Mouse (Mus musculus): ENCODE measurements around the gene Sart3.

Gene Sart3

DNA sequence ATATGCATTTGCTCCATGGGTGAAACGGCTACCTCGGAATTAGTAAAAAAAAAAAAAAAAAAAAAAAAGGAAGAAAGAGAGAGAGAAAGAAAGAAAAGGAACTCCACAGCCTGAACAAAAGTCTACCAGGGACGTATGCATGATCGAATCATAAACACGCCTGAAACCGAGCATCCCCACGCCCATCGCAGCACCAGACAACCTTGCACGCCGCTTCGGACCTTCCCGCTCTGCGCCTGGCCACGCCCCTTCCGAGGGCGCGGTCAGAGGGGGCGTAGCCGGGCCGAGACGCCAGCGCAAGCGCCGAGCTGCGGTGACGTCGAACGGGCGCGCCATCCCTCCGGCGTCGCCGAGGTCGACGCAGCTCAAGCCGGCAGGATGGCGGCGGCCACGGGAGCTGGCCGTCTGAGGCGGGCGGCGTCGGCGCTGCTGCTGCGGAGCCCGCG, at the start of gene Sart3, which contains the start of gene Iscu:
Gene Sart3 (minus strand): TSS at position 61 of the 446 bp plus-strand sequence.
Gene Iscu (plus strand): TSS at position 299 of the 446 bp plus-strand sequence.
- in situ Hi-C loops (cut with MboI, MseI) = loop anchor here (5.0 kb wide), 2 partner anchors 35 to 40 kb away; partner anchors contain the start of gene Ficd

- in situ Hi-C loops (cut with MboI, MseI) = no loop called here
These were observed 46.3 kb upstream of the Sart3 start for GRCm38 (mm10) chr5:113818572-113818971.

- in situ Hi-C loops (cut with MboI, MseI) = no loop called here
These were observed 43.4 kb upstream of the Sart3 start for GRCm38 (mm10) chr5:113815638-113816152.

DNA sequence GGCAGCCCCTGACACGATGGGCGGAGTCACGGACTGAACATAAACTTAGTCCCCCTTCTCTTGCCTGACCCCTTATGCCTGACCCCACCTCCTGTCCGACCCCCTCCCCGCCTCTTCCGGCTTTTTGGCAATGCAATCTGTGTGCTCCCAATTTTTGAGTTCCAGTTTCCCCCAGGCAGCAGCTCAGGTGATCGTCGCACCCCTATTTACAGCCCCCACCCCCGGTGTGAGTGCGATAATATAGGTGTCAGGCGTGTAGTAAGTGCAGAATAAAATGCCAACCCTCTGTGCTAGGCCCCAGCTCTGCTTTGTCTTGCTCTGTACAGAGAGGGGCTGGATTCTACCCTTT, 42.7 kb upstream of the Sart3 start:
- in situ Hi-C loops (cut with MboI, MseI) = no loop called here

- in situ Hi-C loops (cut with MboI, MseI) = loop anchor here (5.0 kb wide), 1 partner anchor 42 kb away; the partner anchor contains the start of genes Iscu and Sart3
These were observed 42.1 kb upstream of the Sart3 start for GRCm38 (mm10) chr5:113814111-113815040.

- in situ Hi-C loops (cut with MboI, MseI) = loop anchor here (5.0 kb wide), 1 partner anchor 41 kb away; the partner anchor contains the start of genes Iscu and Sart3
These were observed 41.3 kb upstream of the Sart3 start for GRCm38 (mm10) chr5:113813608-113814007.

DNA sequence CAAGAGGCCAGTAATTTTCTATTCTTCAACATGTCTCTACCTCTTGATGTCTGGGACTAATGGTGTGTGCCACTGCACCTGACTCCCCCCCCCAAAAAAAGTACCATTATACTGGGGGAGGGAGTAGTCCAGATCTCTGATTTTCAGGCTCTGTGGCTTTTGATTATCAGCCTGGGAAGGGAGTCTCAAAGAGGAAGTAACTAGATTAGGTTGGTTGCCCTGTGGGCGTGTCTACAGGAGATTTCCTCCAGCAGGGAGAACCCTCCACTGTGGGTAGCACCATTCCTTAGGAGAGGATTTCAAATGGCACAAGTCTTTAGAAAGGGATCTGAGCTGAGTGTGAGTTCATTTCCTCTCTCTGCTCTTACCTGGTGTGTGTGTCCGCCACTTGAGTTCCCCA, 40.3 kb upstream of the Sart3 start:
- in situ Hi-C loops (cut with MboI, MseI) = loop anchor here (5.0 kb wide), 1 partner anchor 40 kb away; the partner anchor contains the start of genes Iscu and Sart3

GRCm38 (mm10) chr5:113811824-113812420, 39.6 kb upstream of the Sart3 start:
- in situ Hi-C loops (cut with MboI, MseI) = loop anchor here (5.0 kb wide), 1 partner anchor 40 kb away; the partner anchor contains the start of genes Iscu and Sart3

DNA sequence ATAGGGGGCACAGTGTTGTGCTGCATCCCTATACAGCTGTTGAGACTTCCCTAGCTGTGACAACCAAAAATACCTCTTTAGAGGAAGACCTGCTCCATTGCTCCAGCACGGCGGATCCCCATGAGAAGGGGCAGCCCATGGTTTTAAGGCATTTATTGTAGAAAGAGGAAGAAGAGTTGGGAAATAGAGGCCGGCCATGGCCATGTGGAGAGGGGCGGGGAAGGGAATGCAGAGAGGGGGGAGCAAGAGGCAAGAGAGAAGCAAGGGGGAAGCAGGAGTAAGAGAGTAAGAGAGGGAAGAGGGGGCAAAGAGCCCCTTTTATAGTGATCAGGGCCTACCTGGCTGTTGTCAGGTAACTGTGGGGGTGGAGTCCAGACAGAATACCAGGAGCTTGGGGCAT, 37.8 kb upstream of the Sart3 start:
- in situ Hi-C loops (cut with MboI, MseI) = loop anchor here (5.0 kb wide), 1 partner anchor 38 kb away; the partner anchor contains the start of genes Iscu and Sart3

- in situ Hi-C loops (cut with MboI, MseI) = no loop called here
These were observed 35.9 kb upstream of the Sart3 start for GRCm38 (mm10) chr5:113808177-113808576.

DNA sequence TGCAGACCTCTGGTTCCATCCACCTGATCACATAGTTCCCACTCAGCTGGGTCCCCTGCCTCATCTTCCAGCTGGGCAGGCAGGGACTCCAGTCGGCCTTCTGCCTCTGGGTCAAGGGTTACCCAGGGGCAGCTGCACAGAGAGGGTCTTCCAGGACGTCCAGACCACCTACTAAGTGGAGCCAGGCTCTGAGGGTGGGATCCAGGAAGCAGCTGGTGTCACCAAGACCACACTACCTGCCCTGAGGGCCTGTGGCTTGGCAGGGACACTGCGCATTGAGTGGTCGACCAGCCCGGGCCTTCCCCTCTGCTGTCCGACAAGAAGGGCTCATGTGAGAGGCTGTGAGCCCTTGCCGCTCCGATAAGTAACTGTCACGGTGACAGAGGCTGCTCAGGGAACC, 35.4 kb upstream of the Sart3 start:
- in situ Hi-C loops (cut with MboI, MseI) = no loop called here

DNA sequence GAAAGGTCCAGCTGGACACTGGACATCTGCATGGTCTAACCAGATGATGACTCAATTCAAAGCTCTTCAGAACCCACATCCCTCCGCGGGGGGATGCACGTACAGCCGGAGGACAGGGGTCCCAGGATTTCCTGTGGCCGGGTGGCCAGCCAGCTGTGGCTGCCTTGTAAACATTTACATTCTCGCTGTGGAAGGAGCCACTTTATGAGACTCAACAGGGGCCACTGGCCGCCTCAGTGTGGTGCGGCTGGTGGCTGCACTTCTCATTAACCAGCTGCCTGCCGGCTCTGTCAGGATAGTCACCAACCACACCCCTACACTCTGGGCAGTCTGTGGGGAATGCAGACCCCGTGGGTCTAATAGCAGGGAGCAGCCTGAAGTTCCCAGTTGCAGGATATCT, 34.1 kb upstream of the Sart3 start:
- in situ Hi-C loops (cut with MboI, MseI) = no loop called here

GRCm38 (mm10) chr5:113805301-113805700, 33.0 kb upstream of the Sart3 start:
- in situ Hi-C loops (cut with MboI, MseI) = no loop called here

- in situ Hi-C loops (cut with MboI, MseI) = no loop called here
These were observed 32.2 kb upstream of the Sart3 start for GRCm38 (mm10) chr5:113804395-113804966.

- in situ Hi-C loops (cut with MboI, MseI) = no loop called here
These were observed 28.0 kb upstream of the Sart3 start, which contains the start of gene Tmem119 for GRCm38 (mm10) chr5:113800280-113800679. Gene Tmem119 (minus strand): TSS chr5:113800516.

GRCm38 (mm10) chr5:113799691-113800090, 27.4 kb upstream of the Sart3 start:
- in situ Hi-C loops (cut with MboI, MseI) = no loop called here

GRCm38 (mm10) chr5:113798525-113798924, 26.2 kb upstream of the Sart3 start:
- in situ Hi-C loops (cut with MboI, MseI) = no loop called here

DNA sequence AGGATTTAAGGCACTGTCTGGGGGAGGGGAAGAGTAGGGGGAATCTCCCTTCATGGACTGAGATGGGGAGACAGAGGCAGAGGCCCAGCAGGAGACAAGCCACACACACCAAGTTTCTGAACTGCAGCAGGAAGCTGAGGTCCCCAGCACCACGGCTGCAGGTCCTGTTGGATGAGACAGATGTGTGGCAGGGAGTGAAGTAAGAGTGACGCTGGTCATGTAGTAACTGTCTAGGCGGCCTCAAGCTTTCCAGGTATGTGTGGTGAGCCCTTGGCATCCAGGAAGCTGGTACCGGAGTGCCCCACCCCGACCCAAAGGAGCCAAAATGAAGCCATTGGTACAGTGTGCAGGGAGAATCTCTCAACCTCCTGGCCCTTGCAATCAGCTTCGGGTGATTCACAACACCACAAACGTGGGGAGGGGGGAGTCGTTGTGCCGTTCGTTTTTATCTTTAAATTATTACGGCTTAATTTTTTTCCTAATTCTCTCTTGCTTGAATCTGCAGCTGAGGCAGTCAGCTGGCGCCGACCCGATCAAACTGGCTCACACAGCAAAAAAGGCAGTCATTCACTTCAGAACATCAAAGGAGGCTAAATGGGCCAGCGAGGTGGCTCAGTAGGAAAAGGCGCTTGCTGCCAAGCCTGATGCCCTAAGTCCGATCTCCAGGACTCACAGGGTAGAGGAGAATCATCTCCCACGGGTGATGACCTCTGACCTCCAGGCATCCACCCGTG, 25.0 kb upstream of the Sart3 start:
- in situ Hi-C loops (cut with MboI, MseI) = no loop called here

DNA sequence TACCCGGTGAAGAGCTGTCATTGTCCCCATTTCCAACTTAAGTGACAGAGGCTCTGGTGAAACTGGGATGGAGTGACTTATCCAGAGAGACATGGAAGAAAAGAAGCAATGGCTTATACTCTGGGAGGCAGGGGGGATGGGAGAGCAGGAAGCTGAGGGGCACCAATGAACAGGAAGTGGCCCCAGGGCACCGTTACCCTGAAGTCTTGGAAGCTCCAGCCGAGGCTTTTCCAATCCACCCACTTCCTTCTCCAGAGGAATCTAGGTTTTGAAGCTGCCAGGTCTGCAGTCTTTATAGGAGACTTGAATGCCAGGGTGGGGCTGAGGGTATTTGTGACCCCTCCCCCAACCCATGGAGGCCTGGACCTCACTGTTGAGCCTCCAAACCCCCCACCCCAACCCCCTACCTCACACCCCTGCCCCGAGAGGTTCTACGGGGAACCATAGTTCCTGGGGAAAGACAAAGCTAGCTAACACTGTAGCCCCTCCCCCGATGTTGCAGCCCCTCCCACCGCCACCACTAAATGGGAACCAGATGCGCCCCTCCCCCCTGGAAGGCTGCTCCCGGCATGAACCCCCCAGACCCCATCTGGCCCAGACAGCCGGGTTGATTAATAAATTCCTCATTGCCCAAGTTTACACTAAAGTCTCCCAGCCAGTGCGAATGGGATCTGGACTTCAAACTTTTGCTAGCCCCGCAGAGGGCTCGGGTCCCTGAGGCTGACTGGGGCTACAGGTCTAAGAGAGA, 24.3 kb upstream of the Sart3 start:
- in situ Hi-C loops (cut with MboI, MseI) = no loop called here
